Mouse (Mus musculus) erythroblast, embryonic 14.5 days (primary cell): ENCODE data around the gene Gtpbp6. TPM values are rescaled to one million over a fixed set of nuclear protein-coding genes. Genes with fewer than 3 reads are reported as not detected.
A peak's percentile ranks its signal among the peaks of the same experiment; 100 is the strongest.
"Not testable (repeated sequence)": the region's sequence is repeated elsewhere in the genome, so short reads cannot be mapped to it uniquely, and the experiment has no call there.

Experiments
- H3K27me3 ChIP-seq: 2 replicates; pipeline ENCODE4 v1.6.1; 2012; ENCODE audit warnings: inconsistent platforms; ENCODE audit not compliant: control insufficient read depth
- H3K36me3 ChIP-seq: 2 replicates; pipeline ENCODE4 v1.6.1; 2012; ENCODE audit warnings: mild to moderate bottlenecking, inconsistent platforms; ENCODE audit not compliant: control insufficient read depth
- H3K4me1 ChIP-seq: 2 replicates; pipeline ENCODE4 v1.6.1; 2012; ENCODE audit warnings: inconsistent platforms; ENCODE audit not compliant: control insufficient read depth
- H3K4me3 ChIP-seq: replicated peaks from 2 replicates; pipeline ENCODE3; 2012; ENCODE audit warnings: moderate library complexity, mild to moderate bottlenecking, inconsistent platforms
- H3K9me3 ChIP-seq: 2 replicates; pipeline ENCODE4 v1.6.1; 2012; ENCODE audit warnings: low read length, inconsistent platforms, mixed read lengths; ENCODE audit not compliant: control insufficient read depth
- GATA1 ChIP-seq: IDR thresholded peaks from 2 replicates; pipeline ENCODE4 v1.6.1; 2012; ENCODE audit warnings: low read length, inconsistent platforms, mixed read lengths
- TAL1 ChIP-seq: IDR thresholded peaks from 3 replicates; pipeline ENCODE4 v1.6.1; 2012; ENCODE audit warnings: low read length, inconsistent platforms, mixed read lengths
- polyA plus RNA-seq: library from polyadenylated mRNA; stranded (reverse); fragments of >175 nt; gene quantifications from 2 replicates; pipeline ENCODE4 v1.2.3, GENCODE M21; 2012

Gtpbp6 gene
- polyA plus RNA-seq, 1 experiment, result 2.2 TPM

DNA sequence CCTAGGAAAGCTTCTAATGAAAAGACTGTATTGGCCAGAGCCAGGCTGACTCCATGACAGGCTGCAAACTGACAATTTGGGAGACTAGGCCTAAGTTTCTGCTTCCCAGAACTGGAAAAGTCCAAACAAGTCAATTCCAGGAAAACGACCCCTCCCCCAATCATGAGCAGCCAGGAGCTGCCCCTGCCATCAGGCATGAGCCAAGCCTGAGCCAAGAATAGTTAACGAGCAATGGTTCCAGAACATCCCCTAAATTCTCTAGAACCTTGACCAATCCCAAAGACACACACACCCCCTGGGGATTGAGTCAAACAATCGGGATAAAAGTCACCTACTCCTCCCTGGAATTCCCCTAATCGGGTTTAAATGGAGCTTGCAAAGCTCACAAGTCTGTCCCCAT, 25.0 kb downstream of the Gtpbp6 start:
- Histone ChIP-seq H3K27me3 (no peaks in the 10 kb centered on the region), H3K36me3 (peaks cover 13% of the 10 kb centered on the region), H3K9me3 (peaks cover 18% of the 10 kb centered on the region), H3K4me3 (no peak overlapping the region), H3K4me1 (no peaks in the 10 kb centered on the region)
- TF ChIP-seq TAL1 (no peak), GATA1 (no peak)

DNA sequence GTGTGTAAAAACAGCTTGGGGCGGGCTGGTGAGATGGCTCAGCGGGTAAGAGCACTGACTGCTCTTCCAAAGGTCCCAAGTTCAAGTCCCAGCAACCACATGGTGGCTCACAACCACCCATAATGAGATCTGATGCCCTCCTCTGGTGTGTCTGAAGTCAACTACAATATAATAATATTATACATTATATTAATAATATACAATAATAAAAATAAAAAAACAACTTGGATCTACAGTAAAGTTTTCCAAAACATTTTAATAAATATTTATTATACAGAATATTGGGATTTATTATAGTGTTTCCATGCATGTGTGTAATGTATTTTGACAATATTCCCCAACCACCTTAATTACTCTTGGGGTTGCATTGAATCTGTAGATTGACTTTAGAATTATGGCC, 35.6 kb downstream of the Gtpbp6 start, which contains the start of gene Gm17655:
TSS of gene Gm17655 (minus strand) at position 101 of the 400 bp plus-strand sequence.
- not testable (repeated sequence) for H3K4me1 ChIP-seq, H3K27me3 ChIP-seq, H3K4me3 ChIP-seq, H3K36me3 ChIP-seq
- H3K9me3 ChIP-seq, result peaks cover 18% of the 10 kb centered on the region

DNA sequence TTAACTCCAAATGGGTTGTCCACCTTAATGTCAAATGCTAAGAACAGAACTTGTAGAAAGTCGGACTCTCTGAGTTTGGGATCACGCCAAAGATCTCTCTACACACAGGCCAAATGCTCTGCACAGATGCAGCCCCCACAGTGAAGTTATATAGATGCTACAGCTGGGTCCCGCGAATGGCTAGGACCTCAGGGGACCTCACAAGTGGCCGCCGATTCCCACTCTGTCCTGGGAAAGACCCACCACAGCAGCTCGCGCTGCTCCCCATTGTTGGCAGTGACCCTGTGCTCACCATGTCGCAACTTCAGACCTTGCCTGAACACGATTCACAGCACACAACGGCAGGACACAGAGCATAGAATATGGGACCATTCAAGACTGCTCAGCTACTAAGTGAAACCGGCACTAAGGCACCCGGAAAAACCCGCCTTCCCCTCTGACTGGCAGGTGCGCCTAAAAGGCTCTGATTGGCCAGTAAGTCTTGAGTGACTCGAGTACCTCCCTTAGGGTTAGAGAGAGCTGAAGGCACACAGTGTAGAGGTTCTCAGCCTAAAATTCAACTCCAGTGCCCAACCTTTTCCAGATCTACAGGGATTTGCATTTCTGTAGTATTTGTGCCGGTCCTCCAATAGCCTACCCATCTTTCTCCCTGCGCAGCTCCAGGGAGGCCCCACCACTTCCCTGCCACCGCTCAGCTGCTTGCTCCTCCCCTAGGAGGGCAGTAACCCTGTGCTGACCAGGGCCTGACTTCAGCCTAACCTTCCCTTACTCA, 50.2 kb downstream of the Gtpbp6 start:
- Histone ChIP-seq H3K36me3 (no peaks in the 10 kb centered on the region), H3K27me3 (no peaks in the 10 kb centered on the region), H3K4me3 (peak overlapping the region; percentile 81), H3K4me1 (peaks cover 12% of the 10 kb centered on the region), H3K9me3 (peaks cover 3% of the 10 kb centered on the region)
- TF ChIP-seq TAL1 (no peak), GATA1 (no peak)

Other genes starting within 250 kb of the Gtpbp6 start
- gene Gm15446, start 184.8 kb downstream of the Gtpbp6 start, polyA plus RNA-seq, result not detected in 2 replicates
- gene Zfp932, start 111.7 kb downstream of the Gtpbp6 start, polyA plus RNA-seq, result 0.07 TPM in 1 of 2 replicates, not detected in the other
- not detected in 2 replicates for gene Gm17655, start 35.7 kb downstream of the Gtpbp6 start, polyA plus RNA-seq
- 0.02 TPM in 1 of 2 replicates, not detected in the other for gene Gm35315, start 13.8 kb downstream of the Gtpbp6 start, polyA plus RNA-seq
- 0.03 TPM in 1 of 2 replicates, not detected in the other for gene Plcxd1, start 8.2 kb downstream of the Gtpbp6 start, polyA plus RNA-seq
- gene Zfp605, start 1.9 kb upstream of the Gtpbp6 start, polyA plus RNA-seq, result 0.01 and 0.02 TPM in 2 replicates
- 2.5 and 4.0 TPM in 2 replicates for gene Chfr, start 27.6 kb upstream of the Gtpbp6 start, polyA plus RNA-seq
- 0.05 and 0.09 TPM in 2 replicates for gene Golga3, start 68.5 kb upstream of the Gtpbp6 start, polyA plus RNA-seq
- 0.27 TPM in 2 replicates for gene Ankle2, start 122.8 kb upstream of the Gtpbp6 start, polyA plus RNA-seq
- 0.82 and 1.2 TPM in 2 replicates for gene Pgam5, start 161.7 kb upstream of the Gtpbp6 start, polyA plus RNA-seq
- 2.8 and 4.4 TPM in 2 replicates for gene Pxmp2, start 178.0 kb upstream of the Gtpbp6 start, polyA plus RNA-seq
- gene Pole, start 178.1 kb upstream of the Gtpbp6 start, polyA plus RNA-seq, result 1.5 and 1.7 TPM in 2 replicates
- gene P2rx2, start 235.0 kb upstream of the Gtpbp6 start, polyA plus RNA-seq, result not detected in 2 replicates
- not detected in 2 replicates for gene Lrcol1, start 236.5 kb upstream of the Gtpbp6 start, polyA plus RNA-seq